Mouse (Mus musculus): ENCODE data around the gene Rybp. TPM values are rescaled to one million over a fixed set of nuclear protein-coding genes. Genes with fewer than 3 reads are reported as not detected.

Rybp gene
- total and polyA plus RNA-seq, 3 experiments: 9.1 to 12.6 (median 10.7) TPM

- TF ChIP-seq POLR2A (IDR thresholded peaks at IDR 0.05; ENCODE audit: insufficient read depth, low read depth, low read length) (no peak), EP300 (IDR thresholded peaks at IDR 0.05; ENCODE audit: insufficient read depth, low read depth, low read length) (no peak), CTCF (IDR thresholded peaks at IDR 0.05) (no peak)
- DNase-seq: no peak
- Histone ChIP-seq H3K27me3 (ENCODE audit: control insufficient read depth, insufficient read depth, low read length) (no peaks in the 10 kb centered on the region), H3K4me3 (no peak overlapping the region), H3K36me3 (ENCODE audit: control insufficient read depth, insufficient read depth, low read length) (no peaks in the 10 kb centered on the region), H3K79me2 (replicated peaks; ENCODE audit: control insufficient read depth, insufficient read depth, low read length) (no peaks in the 10 kb centered on the region), H3K9ac (ENCODE audit: low read depth, low read length) (no peak overlapping the region), H3K4me1 (ENCODE audit: control insufficient read depth, insufficient read depth, low read length) (no peaks in the 10 kb centered on the region; the same call in none of the 2 replicates), H3K27ac (no peak overlapping the region)
- 81% methylated on average over 15 of the region's 15 CpGs for WGBS
- intact Hi-C loops (cut with DNase I): no loop called here
Measured at GRCm38 (mm10) chr6:100190803-100191559, 96.3 kb downstream of the Rybp start.

- DNase-seq: no peak
- WGBS: 89% methylated on average over 10 of the region's 10 CpGs
- no peaks in the 10 kb centered on the region; the same call in 1 of the 2 replicates for H3K4me1 ChIP-seq (ENCODE audit: control insufficient read depth, insufficient read depth, low read length)
- intact Hi-C loops (cut with DNase I): no loop called here
- no peaks in the 10 kb centered on the region for H3K36me3 ChIP-seq (ENCODE audit: control insufficient read depth, insufficient read depth, low read length)
- no peaks in the 10 kb centered on the region for H3K27me3 ChIP-seq (ENCODE audit: control insufficient read depth, insufficient read depth, low read length)
- no peak for TF ChIP-seq EP300 (IDR thresholded peaks at IDR 0.05; ENCODE audit: insufficient read depth, low read depth, low read length)
- TF ChIP-seq POLR2A (IDR thresholded peaks at IDR 0.05; ENCODE audit: insufficient read depth, low read depth, low read length): no peak
- TF ChIP-seq CTCF (IDR thresholded peaks at IDR 0.05): no peak
- no peak overlapping the region for H3K4me3 ChIP-seq
- H3K27ac ChIP-seq: no peak overlapping the region
- H3K9ac ChIP-seq (ENCODE audit: low read depth, low read length): no peak overlapping the region
- H3K79me2 ChIP-seq (replicated peaks; ENCODE audit: control insufficient read depth, insufficient read depth, low read length): no peaks in the 10 kb centered on the region
Measured at GRCm38 (mm10) chr6:100190310-100190709, 97.0 kb downstream of the Rybp start.

- intact Hi-C loops (cut with DNase I): no loop called here
Measured at GRCm38 (mm10) chr6:100188883-100189743, 98.2 kb downstream of the Rybp start.

GRCm38 (mm10) chr6:100187821-100188220 lies 99.5 kb downstream of the Rybp start:
- no peaks in the 10 kb centered on the region for H3K79me2 ChIP-seq (replicated peaks; ENCODE audit: control insufficient read depth, insufficient read depth, low read length)
- intact Hi-C loops (cut with DNase I): no loop called here
- no peaks in the 10 kb centered on the region; the same call in 1 of the 2 replicates for H3K4me1 ChIP-seq (ENCODE audit: control insufficient read depth, insufficient read depth, low read length)
- H3K4me3 ChIP-seq: no peak overlapping the region
- H3K9ac ChIP-seq (ENCODE audit: low read depth, low read length): no peak overlapping the region
- no peak for DNase-seq
- H3K36me3 ChIP-seq (ENCODE audit: control insufficient read depth, insufficient read depth, low read length): no peaks in the 10 kb centered on the region
- WGBS: 75% methylated on average over 6 of the region's 6 CpGs
- no peak overlapping the region for H3K27ac ChIP-seq
- TF ChIP-seq EP300 (IDR thresholded peaks at IDR 0.05; ENCODE audit: insufficient read depth, low read depth, low read length): no peak
- no peak for TF ChIP-seq POLR2A (IDR thresholded peaks at IDR 0.05; ENCODE audit: insufficient read depth, low read depth, low read length)
- TF ChIP-seq CTCF (IDR thresholded peaks at IDR 0.05): no peak
- H3K27me3 ChIP-seq (ENCODE audit: control insufficient read depth, insufficient read depth, low read length): no peaks in the 10 kb centered on the region

More at GRCm38 (mm10) chr6:100188883-100189743, 98.2 kb downstream of the Rybp start:
- TF ChIP-seq POLR2A (IDR thresholded peaks at IDR 0.05; ENCODE audit: insufficient read depth, low read depth, low read length) (no peak), EP300 (IDR thresholded peaks at IDR 0.05; ENCODE audit: insufficient read depth, low read depth, low read length) (no peak), CTCF (IDR thresholded peaks at IDR 0.05) (no peak)
- H3K4me3 ChIP-seq: no peak overlapping the region
- DNase-seq: no peak
- no peaks in the 10 kb centered on the region for H3K27me3 ChIP-seq (ENCODE audit: control insufficient read depth, insufficient read depth, low read length)
- no peaks in the 10 kb centered on the region; the same call in 1 of the 2 replicates for H3K4me1 ChIP-seq (ENCODE audit: control insufficient read depth, insufficient read depth, low read length)
- H3K9ac ChIP-seq (ENCODE audit: low read depth, low read length): no peak overlapping the region
- H3K27ac ChIP-seq: no peak overlapping the region
- WGBS: 41% methylated on average over 7 of the region's 7 CpGs
- H3K36me3 ChIP-seq (ENCODE audit: control insufficient read depth, insufficient read depth, low read length): no peaks in the 10 kb centered on the region
- no peaks in the 10 kb centered on the region for H3K79me2 ChIP-seq (replicated peaks; ENCODE audit: control insufficient read depth, insufficient read depth, low read length)

GRCm38 (mm10) chr6:100186789-100187188 lies 100.5 kb downstream of the Rybp start:
- Histone ChIP-seq H3K27ac (no peak overlapping the region), H3K4me3 (no peak overlapping the region), H3K36me3 (ENCODE audit: control insufficient read depth, insufficient read depth, low read length) (no peaks in the 10 kb centered on the region), H3K9ac (ENCODE audit: low read depth, low read length) (no peak overlapping the region), H3K4me1 (ENCODE audit: control insufficient read depth, insufficient read depth, low read length) (no peaks in the 10 kb centered on the region; the same call in 1 of the 2 replicates), H3K79me2 (replicated peaks; ENCODE audit: control insufficient read depth, insufficient read depth, low read length) (no peaks in the 10 kb centered on the region), H3K27me3 (ENCODE audit: control insufficient read depth, insufficient read depth, low read length) (no peaks in the 10 kb centered on the region)
- DNase-seq: no peak
- WGBS: 70% methylated on average over 11 of the region's 11 CpGs
- TF ChIP-seq CTCF (IDR thresholded peaks at IDR 0.05) (no peak), EP300 (IDR thresholded peaks at IDR 0.05; ENCODE audit: insufficient read depth, low read depth, low read length) (no peak), POLR2A (IDR thresholded peaks at IDR 0.05; ENCODE audit: insufficient read depth, low read depth, low read length) (no peak)
- intact Hi-C loops (cut with DNase I): no loop called here
